Mouse (Mus musculus) ES-E14 (cell line): ENCODE measurements around the gene Calhm3.

Source experiments
- HCFC1 ChIP-seq: IDR thresholded peaks from 2 replicates; pipeline ENCODE4 v1.6.1; 2012; ENCODE audit warnings: low read length, inconsistent platforms, borderline replicate concordance; ENCODE audit not compliant: insufficient read depth
- MAFK ChIP-seq: IDR thresholded peaks from 2 replicates; pipeline ENCODE4 v1.6.1; 2014; ENCODE audit warnings: mild to moderate bottlenecking, low read depth, low read length, inconsistent platforms; ENCODE audit not compliant: insufficient read depth

GRCm38 (mm10) chr19:47192158-47192557 is 34.6 kb upstream of the Calhm3 start:
- TF ChIP-seq MAFK (no peak), HCFC1 (no peak)
